Comparison of ENCODE assay signal across 17 mouse cellular contexts in genomic region chr12:8804077-8804456, GRCm38 (mm10).
"Had no signal": no experiment of that assay in that cellular context is flagged by ENCODE, and none has a peak within 500 bp of the region (broad histone marks: within the 10 kb centered on the region; RNA-seq: fewer than 3 reads in every experiment).

No protein-coding gene starts in this region.

- H3K27ac ChIP-seq: kidney, postnatal 0 days; layer of hippocampus, adult 2 months; left cerebral cortex, adult 2 months; liver, embryonic 13.5 days; macrophage; stomach, postnatal 0 days had no signal

- H3K27me3 ChIP-seq: liver, embryonic 13.5 days had no signal

- H3K9me3 ChIP-seq: liver, embryonic 13.5 days had no signal

- ATAC-seq: lung, postnatal 0 days had no signal

- DNase-seq: kidney, adult 18-20 months; kidney, postnatal 25 days; layer of hippocampus, postnatal 36 days; liver, embryonic 13.5 days; lung, embryonic 14.5 days; midbrain, embryonic 14.5 days; right cerebral cortex, postnatal 14 days; right cerebral cortex, postnatal 4 days; thymus, adult 2 months; thymus, postnatal 14 days; thymus, postnatal 4 days had no signal

- H3K4me1 ChIP-seq: liver, embryonic 13.5 days had no signal

- H3K4me2 ChIP-seq: liver, embryonic 13.5 days; lung, embryonic 14.5 days had no signal

- H3K36me3 ChIP-seq: liver, embryonic 13.5 days had no signal

- H3K9ac ChIP-seq: liver, embryonic 13.5 days; lung, embryonic 14.5 days had no signal

- H3K4me3 ChIP-seq: layer of hippocampus, adult 2 months; left cerebral cortex, adult 2 months; liver, embryonic 13.5 days had no signal
